Mouse (Mus musculus) kidney, adult 2 months (tissue): ENCODE results near the gene Tbx3.

ENCODE experiments used
- CTCF ChIP-seq: fragments of 200-500 bp; conservative IDR thresholded peaks from 2 replicates; pipeline ENCODE4 v1.5.1; 2011; ENCODE audit warnings: low read depth, mild to moderate bottlenecking, control low read depth, low read length, moderate library complexity, mixed read lengths; ENCODE audit not compliant: insufficient read depth, insufficient read length
- POLR2A ChIP-seq: fragments of 200-500 bp; IDR thresholded peaks from one replicate; pipeline ENCODE4 v1.6.1; 2011; ENCODE audit warnings: low read depth, low read length, control low read depth

DNA sequence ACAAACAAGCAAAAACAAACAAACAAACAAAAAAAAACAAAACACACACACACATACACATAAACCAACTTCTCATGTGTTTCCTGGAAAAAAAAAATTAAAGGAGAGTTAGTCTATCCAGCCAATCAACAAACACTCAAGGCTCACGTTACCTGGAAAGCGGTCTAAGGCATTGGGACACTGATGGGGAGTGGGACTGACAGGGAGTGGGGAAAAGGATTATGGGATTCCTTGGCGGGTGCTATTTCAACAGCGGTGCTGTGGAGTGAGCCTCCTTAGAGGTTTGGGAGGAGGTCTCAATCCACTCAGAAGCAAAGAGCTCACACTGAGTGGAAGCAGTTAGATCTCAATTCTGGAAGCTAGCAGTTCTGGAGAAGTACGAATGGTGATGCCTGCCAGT is 12.1 kb upstream of the Tbx3 start:
- no peak for TF ChIP-seq CTCF
- no peak for TF ChIP-seq POLR2A
